ENCODE assay signal across 7 mouse cellular contexts in the genomic region with DNA sequence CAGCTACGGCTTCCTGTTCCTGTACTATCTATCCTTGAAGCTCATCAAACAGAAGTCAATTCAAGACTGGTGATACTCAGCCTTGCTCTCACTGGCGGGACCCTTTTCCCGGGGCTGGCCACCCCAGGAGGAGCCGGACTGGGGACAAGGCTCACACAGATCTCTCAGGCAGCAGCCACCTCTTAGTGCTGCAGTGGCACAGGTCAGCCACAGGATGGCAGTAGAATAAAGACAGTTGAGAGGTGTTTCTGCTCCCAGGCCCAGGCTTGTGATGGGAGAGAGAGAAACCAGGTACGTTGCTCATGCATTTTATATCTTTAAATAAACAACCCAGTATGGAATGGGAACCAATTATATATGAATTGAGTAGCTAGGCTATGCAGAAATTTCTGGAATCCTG. TPM values are rescaled to one million over a fixed set of nuclear protein-coding genes. Genes with fewer than 3 reads are reported as not detected.
DNase-seq lines count a peak whose midpoint lies in the region; ATAC-seq and TF ChIP-seq lines count a peak whose summit lies in the region.

No protein-coding gene starts in this region.

- H3K4me3 ChIP-seq in C2C12 (ENCODE audit: insufficient read depth, poor library complexity, severe bottlenecking): no peak overlapping the region
- no peak overlapping the region for H3K4me3 ChIP-seq in lung, embryonic 16.5 days (ENCODE audit: low read length)

- peaks cover under 1% of the 10 kb centered on the region for H3K36me3 ChIP-seq in C2C12 (ENCODE audit: control insufficient read depth, insufficient read depth)
- no peaks in the 10 kb centered on the region for H3K36me3 ChIP-seq in lung, embryonic 16.5 days (ENCODE audit: control insufficient read depth, insufficient read depth, low read length)

- ATAC-seq in lung, embryonic 16.5 days (ENCODE audit: low read depth): peak; percentile 37; the same call in 1 of the 2 replicates

- 19% methylated on average over 5 of the region's 5 CpGs for WGBS in lung, embryonic 16.5 days

- H3K27me3 ChIP-seq in C2C12 (ENCODE audit: control insufficient read depth, insufficient read depth, insufficient read length): peaks cover 14% of the 10 kb centered on the region
- no peaks in the 10 kb centered on the region for H3K27me3 ChIP-seq in lung, embryonic 16.5 days (ENCODE audit: control insufficient read depth, insufficient read depth, low read depth, low read length)

- H3K79me2 ChIP-seq in C2C12 (ENCODE audit: control insufficient read depth, insufficient read depth): no peaks in the 10 kb centered on the region

- H3ac ChIP-seq in C2C12 (ENCODE audit: control insufficient read depth, insufficient read length, low read depth): no peak overlapping the region

- H3K27ac ChIP-seq in lung, embryonic 16.5 days (ENCODE audit: low read length): no peak overlapping the region

- H3K9ac ChIP-seq in lung, embryonic 16.5 days (ENCODE audit: low read length): no peak overlapping the region

- H3K9me3 ChIP-seq in lung, embryonic 16.5 days (ENCODE audit: control insufficient read depth, low read length): no peaks in the 10 kb centered on the region

- peak; percentile 76 for TF ChIP-seq CTCF in C2C12 (IDR thresholded peaks at IDR 0.05; ENCODE audit: control insufficient read depth, insufficient read depth, insufficient read length)

- peak; percentile 19 for DNase-seq in MEL-GATA-1-ER (ENCODE audit: extremely low read depth, low read depth)
- DNase-seq in cerebellum, postnatal 10 days: peak; percentile 74 to 80
- DNase-seq in frontal cortex, postnatal 25 days (ENCODE audit: low spot score in 2 of 2): peak; percentile 48 to 49
- peak; percentile 64 to 74 for DNase-seq in kidney, postnatal 25 days
- peak; percentile 78 for DNase-seq in retina, postnatal 1 day

- H3K79me3 ChIP-seq in C2C12 (ENCODE audit: low read depth): no peaks in the 10 kb centered on the region

- H3K4me1 ChIP-seq in lung, embryonic 16.5 days (replicated peaks; ENCODE audit: control insufficient read depth, insufficient read depth, low read length): no peaks in the 10 kb centered on the region

- H3K4me2 ChIP-seq in lung, embryonic 16.5 days (ENCODE audit: low read depth, low read length): no peak overlapping the region

TF ChIP-seq in C2C12, 6 proteins besides CTCF, POLR2A, EP300 and RAD21:
- TF ChIP-seq MYOG (IDR thresholded peaks at IDR 0.05; ENCODE audit: control insufficient read depth, extremely low read depth, insufficient read length): no peak
- TF ChIP-seq MAX (IDR thresholded peaks at IDR 0.05): no peak
- no peak for TF ChIP-seq USF1 (IDR thresholded peaks at IDR 0.05; ENCODE audit: low read depth)
- no peak for TF ChIP-seq FOSL1 (IDR thresholded peaks at IDR 0.05; ENCODE audit: insufficient read depth, low read length, poor library complexity, severe bottlenecking)
- TF ChIP-seq MYOD1 (IDR thresholded peaks at IDR 0.05; ENCODE audit: control insufficient read depth, insufficient read length, low read depth): no peak
- no peak for TF ChIP-seq CEBPB (IDR thresholded peaks at IDR 0.05; ENCODE audit: low read depth)

RNA-seq across cellular contexts. Expression of a gene that starts 15.9 kb away (rescaled TPM):
- polyA plus RNA-seq in C2C12 (2012; fragmentation: generic; extraction: Trizol): not detected
- polyA plus RNA-seq in lung, embryonic 16.5 days (2015; fragmentation: Nextera tagmentation; extraction: Ambion mirVana): 0.21 and 0.45 TPM in 2 replicates

RNA-seq across cellular contexts. Expression of a gene that starts 22.6 kb away (rescaled TPM):
- polyA plus RNA-seq in C2C12 (2012; fragmentation: generic; extraction: Trizol): not detected
- not detected in 2 replicates for polyA plus RNA-seq in lung, embryonic 16.5 days (2015; fragmentation: Nextera tagmentation; extraction: Ambion mirVana)

Comparison
In these comparisons a context has a peak if more than half of its experiments do, and no peak if none do; other contexts are left out.
1. DNase-seq: peak in every context shown above with its lines; median percentile 78 in retina, postnatal 1 day; 77 in cerebellum, postnatal 10 days; 69 in kidney, postnatal 25 days; 48 in frontal cortex, postnatal 25 days; 19 in MEL-GATA-1-ER.